Mouse (Mus musculus): ENCODE data around the gene Fgf15. TPM values are rescaled to one million over a fixed set of nuclear protein-coding genes. Genes with fewer than 3 reads are reported as not detected.

Fgf15 gene
- total RNA-seq, 2 experiments from 2014 or later: not detected

GRCm38 (mm10) chr7:144929506-144929905, 33.2 kb downstream of the Fgf15 start:
- DNase-seq (ENCODE audit: low spot score in 2 of 2): no peak

- DNase-seq (ENCODE audit: low spot score in 2 of 2): peak in 1 of 2 experiments; percentile 37
Observed at GRCm38 (mm10) chr7:144929931-144930330, 33.6 kb downstream of the Fgf15 start.

GRCm38 (mm10) chr7:144931778-144932177, 35.4 kb downstream of the Fgf15 start:
- no peak for DNase-seq (ENCODE audit: low spot score in 2 of 2)

GRCm38 (mm10) chr7:144932389-144932937, 36.1 kb downstream of the Fgf15 start:
- DNase-seq (ENCODE audit: low spot score in 2 of 2): no peak

- DNase-seq (ENCODE audit: low spot score in 2 of 2): no peak
Observed at GRCm38 (mm10) chr7:144933336-144933735, 37.0 kb downstream of the Fgf15 start.

- DNase-seq (ENCODE audit: low spot score in 2 of 2): no peak
Observed at GRCm38 (mm10) chr7:144933796-144934195, 37.5 kb downstream of the Fgf15 start.

GRCm38 (mm10) chr7:144934901-144935300, 38.6 kb downstream of the Fgf15 start:
- DNase-seq (ENCODE audit: low spot score in 2 of 2): no peak

- DNase-seq (ENCODE audit: low spot score in 2 of 2): peak; percentile 48 to 55
Observed at GRCm38 (mm10) chr7:144935563-144935962, 39.2 kb downstream of the Fgf15 start.

GRCm38 (mm10) chr7:144936311-144936880, 40.1 kb downstream of the Fgf15 start:
- no peak for DNase-seq (ENCODE audit: low spot score in 2 of 2)

- DNase-seq (ENCODE audit: low spot score in 2 of 2): peak; percentile 94
Observed at GRCm38 (mm10) chr7:144937490-144937889, 41.2 kb downstream of the Fgf15 start.

- no peak for DNase-seq (ENCODE audit: low spot score in 2 of 2)
Observed at GRCm38 (mm10) chr7:144937899-144938517, 41.7 kb downstream of the Fgf15 start.

GRCm38 (mm10) chr7:144938661-144939343, 42.5 kb downstream of the Fgf15 start:
- peak in 1 of 2 experiments; percentile 41 for DNase-seq (ENCODE audit: low spot score in 2 of 2)

GRCm38 (mm10) chr7:144939344-144940002, 43.1 kb downstream of the Fgf15 start, which contains the start of gene Ccnd1:
TSS of gene Ccnd1 (minus strand) at chr7:144939925.
- peak; percentile 67 to 73 for DNase-seq (ENCODE audit: low spot score in 2 of 2)

GRCm38 (mm10) chr7:144940003-144940571, 43.8 kb downstream of the Fgf15 start:
- peak in 1 of 2 experiments; percentile 37 for DNase-seq (ENCODE audit: low spot score in 2 of 2)

GRCm38 (mm10) chr7:144940585-144940984, 44.3 kb downstream of the Fgf15 start:
- no peak for DNase-seq (ENCODE audit: low spot score in 2 of 2)

- DNase-seq (ENCODE audit: low spot score in 2 of 2): peak; percentile 77 to 83
Observed at GRCm38 (mm10) chr7:144941242-144941831, 45.0 kb downstream of the Fgf15 start.

GRCm38 (mm10) chr7:144942071-144942743, 45.9 kb downstream of the Fgf15 start:
- peak in 1 of 2 experiments; percentile 28 for DNase-seq (ENCODE audit: low spot score in 2 of 2)

GRCm38 (mm10) chr7:144942744-144943135, 46.4 kb downstream of the Fgf15 start:
- no peak for DNase-seq (ENCODE audit: low spot score in 2 of 2)

GRCm38 (mm10) chr7:144943254-144943653, 46.9 kb downstream of the Fgf15 start:
- peak; percentile 69 to 79 for DNase-seq (ENCODE audit: low spot score in 2 of 2)

All from layer of hippocampus, postnatal 10 days (tissue).